Mouse (Mus musculus) heart, embryonic 16.5 days (tissue): ENCODE results near the gene Hjurp. TPM values are rescaled to one million over a fixed set of nuclear protein-coding genes. Genes with fewer than 3 reads are reported as not detected.

Source experiments
- ATAC-seq: fragments of 200-750 bp; cut with Nextera tagmentation; replicated peaks from 2 replicates; pipeline ENCODE4 v1.8.0; 2017; ENCODE audit warnings: moderate number of reproducible peaks; ENCODE audit not compliant: insufficient read depth, low FRiP score; ENCODE audit errors: extremely low read depth
- H3K27ac ChIP-seq: fragments of 300-500 bp; sonication (generic); 2 replicates; pipeline ENCODE4 v1.5.1; 2014; ENCODE audit warnings: mild to moderate bottlenecking, low read length, control low read depth, moderate library complexity
- H3K27me3 ChIP-seq: fragments of 300-500 bp; sonication (generic); 2 replicates; pipeline ENCODE4 v1.6.1; 2014; ENCODE audit warnings: low read length, mixed read lengths; ENCODE audit not compliant: control insufficient read depth, insufficient read depth
- H3K36me3 ChIP-seq: fragments of 300-500 bp; sonication (generic); 2 replicates; pipeline ENCODE4 v1.6.1; 2014; ENCODE audit not compliant: control insufficient read depth, insufficient read depth
- H3K4me1 ChIP-seq: fragments of 300-500 bp; sonication (generic); 2 replicates; pipeline ENCODE4 v1.6.1; 2014; ENCODE audit warnings: low read length, mixed read lengths; ENCODE audit not compliant: control insufficient read depth, insufficient read depth
- H3K4me2 ChIP-seq: fragments of 300-500 bp; sonication (generic); 2 replicates; pipeline ENCODE4 v1.6.1; 2014; ENCODE audit warnings: low read depth, mild to moderate bottlenecking, control low read depth, low read length
- H3K4me3 ChIP-seq: fragments of 300-500 bp; sonication (generic); 2 replicates; pipeline ENCODE4 v1.5.1; 2014; ENCODE audit warnings: mild to moderate bottlenecking, control low read depth, low read length
- H3K9ac ChIP-seq: fragments of 300-500 bp; sonication (generic); 2 replicates; pipeline ENCODE4 v1.6.1; 2014; ENCODE audit warnings: low read length, control low read depth
- H3K9me3 ChIP-seq: fragments of 300-500 bp; sonication (generic); replicated peaks from 2 replicates; pipeline ENCODE4 v1.6.1; 2016; ENCODE audit warnings: low read length; ENCODE audit not compliant: control insufficient read depth
- WGBS: fragments of 180-500 bp; shearing (Covaris S2); extraction: QIAGEN DNeasy Blood & Tissue Kit; methylation state at CpG from one replicate; pipeline ENCODE4 v1.1.7; 2014; 5-methylcytosine and 5-hydroxymethylcytosine counted together
- polyA plus RNA-seq: library from polyadenylated mRNA; unstranded; fragments of >200 nt; fragmentation: Nextera tagmentation; extraction: Ambion mirVana; gene quantifications from 2 replicates; pipeline ENCODE4 v1.2.1, GENCODE M21; 2015

Hjurp gene
- polyA plus RNA-seq, 1 experiment from 2014 or later = 108 TPM

GRCm38 (mm10) chr1:88233421-88234247 lies 43.8 kb downstream of the Hjurp start:
- WGBS = 60% methylated on average over 14 of the region's 14 CpGs
- no peak for ATAC-seq

DNA sequence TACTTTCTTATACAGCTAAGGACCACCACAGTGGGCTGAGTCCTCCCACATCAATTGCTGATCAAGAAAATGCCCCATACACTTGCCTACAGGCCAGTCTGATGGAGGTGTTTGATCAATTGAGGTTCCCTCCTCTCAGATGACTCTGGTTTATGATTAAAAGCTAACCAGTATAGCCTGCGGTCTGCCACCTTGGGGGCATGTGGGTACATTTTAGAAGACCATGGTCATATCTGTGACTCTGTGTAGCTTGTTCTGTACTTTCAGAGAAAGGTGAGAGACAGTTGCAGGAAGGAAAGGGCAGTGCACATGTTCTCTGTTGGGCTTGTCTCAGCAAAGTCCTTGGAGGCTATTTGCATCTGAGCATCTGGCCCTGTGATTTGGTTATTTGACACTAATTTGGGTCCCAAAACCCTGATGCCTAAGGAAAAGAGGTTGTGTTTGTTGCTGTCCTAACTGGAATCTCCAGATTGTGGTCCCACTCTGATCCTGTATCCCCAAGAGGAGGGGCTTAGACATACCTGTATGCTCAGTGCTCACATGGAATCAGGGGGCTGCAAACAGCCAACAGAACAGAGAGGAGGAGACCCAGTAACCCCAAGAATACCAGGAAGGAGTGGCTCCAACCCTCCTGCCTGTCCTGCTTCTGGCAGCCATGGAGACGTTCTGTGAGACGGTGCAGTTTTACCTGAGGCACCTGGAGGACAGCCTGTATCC lies 44.6 kb downstream of the Hjurp start:
- 47% methylated on average over 3 of the region's 3 CpGs for WGBS
- H3K9me3 ChIP-seq = peaks cover 90% of the 10 kb centered on the region
- H3K4me3 ChIP-seq = no peak overlapping the region
- no peaks in the 10 kb centered on the region for H3K4me1 ChIP-seq
- ATAC-seq = no peak
- H3K27ac ChIP-seq = no peak overlapping the region
- no peak overlapping the region for H3K4me2 ChIP-seq
- H3K36me3 ChIP-seq = no peaks in the 10 kb centered on the region
- no peak overlapping the region for H3K9ac ChIP-seq
- H3K27me3 ChIP-seq = no peaks in the 10 kb centered on the region

More at GRCm38 (mm10) chr1:88233421-88234247, 43.8 kb downstream of the Hjurp start:
- no peak overlapping the region for H3K27ac ChIP-seq
- H3K4me2 ChIP-seq = no peak overlapping the region
- H3K4me1 ChIP-seq = no peaks in the 10 kb centered on the region
- no peaks in the 10 kb centered on the region for H3K27me3 ChIP-seq
- H3K9me3 ChIP-seq = peaks cover 90% of the 10 kb centered on the region
- no peak overlapping the region for H3K4me3 ChIP-seq
- no peaks in the 10 kb centered on the region for H3K36me3 ChIP-seq
- no peak overlapping the region for H3K9ac ChIP-seq

- WGBS = 56% methylated on average over 7 of the region's 7 CpGs
- H3K9me3 ChIP-seq = peaks cover 90% of the 10 kb centered on the region
These were observed 45.5 kb downstream of the Hjurp start for GRCm38 (mm10) chr1:88231803-88232499.

GRCm38 (mm10) chr1:88230981-88231802 lies 46.2 kb downstream of the Hjurp start:
- WGBS = 65% methylated on average over 6 of the region's 6 CpGs

More at GRCm38 (mm10) chr1:88231803-88232499, 45.5 kb downstream of the Hjurp start:
- Histone ChIP-seq H3K4me1 (no peaks in the 10 kb centered on the region), H3K27ac (no peak overlapping the region), H3K36me3 (no peaks in the 10 kb centered on the region), H3K4me3 (no peak overlapping the region), H3K27me3 (no peaks in the 10 kb centered on the region), H3K9ac (no peak overlapping the region), H3K4me2 (no peak overlapping the region)
- ATAC-seq = no peak

GRCm38 (mm10) chr1:88230421-88230820 lies 47.0 kb downstream of the Hjurp start:
- ATAC-seq = no peak
- H3K36me3 ChIP-seq = no peaks in the 10 kb centered on the region

More at GRCm38 (mm10) chr1:88230981-88231802, 46.2 kb downstream of the Hjurp start:
- ATAC-seq = no peak
- Histone ChIP-seq H3K4me1 (no peaks in the 10 kb centered on the region), H3K36me3 (no peaks in the 10 kb centered on the region), H3K27ac (no peak overlapping the region), H3K27me3 (no peaks in the 10 kb centered on the region), H3K4me3 (no peak overlapping the region), H3K9me3 (peaks cover 92% of the 10 kb centered on the region), H3K4me2 (no peak overlapping the region), H3K9ac (no peak overlapping the region)

GRCm38 (mm10) chr1:88229986-88230385 lies 47.4 kb downstream of the Hjurp start:
- H3K4me3 ChIP-seq = no peak overlapping the region
- H3K36me3 ChIP-seq = no peaks in the 10 kb centered on the region
- no peak overlapping the region for H3K9ac ChIP-seq
- no peaks in the 10 kb centered on the region for H3K4me1 ChIP-seq
- H3K27ac ChIP-seq = no peak overlapping the region
- no peak for ATAC-seq
- H3K27me3 ChIP-seq = no peaks in the 10 kb centered on the region
- no peak overlapping the region for H3K4me2 ChIP-seq
- WGBS = 76% methylated on average over 5 of the region's 5 CpGs
- H3K9me3 ChIP-seq = peaks cover 95% of the 10 kb centered on the region

More at GRCm38 (mm10) chr1:88230421-88230820, 47.0 kb downstream of the Hjurp start:
- H3K4me1 ChIP-seq = no peaks in the 10 kb centered on the region
- peaks cover 98% of the 10 kb centered on the region for H3K9me3 ChIP-seq
- no peaks in the 10 kb centered on the region for H3K27me3 ChIP-seq
- no peak overlapping the region for H3K4me3 ChIP-seq
- H3K27ac ChIP-seq = no peak overlapping the region
- H3K4me2 ChIP-seq = no peak overlapping the region
- H3K9ac ChIP-seq = no peak overlapping the region
- 70% methylated on average over 7 of the region's 7 CpGs for WGBS

DNA sequence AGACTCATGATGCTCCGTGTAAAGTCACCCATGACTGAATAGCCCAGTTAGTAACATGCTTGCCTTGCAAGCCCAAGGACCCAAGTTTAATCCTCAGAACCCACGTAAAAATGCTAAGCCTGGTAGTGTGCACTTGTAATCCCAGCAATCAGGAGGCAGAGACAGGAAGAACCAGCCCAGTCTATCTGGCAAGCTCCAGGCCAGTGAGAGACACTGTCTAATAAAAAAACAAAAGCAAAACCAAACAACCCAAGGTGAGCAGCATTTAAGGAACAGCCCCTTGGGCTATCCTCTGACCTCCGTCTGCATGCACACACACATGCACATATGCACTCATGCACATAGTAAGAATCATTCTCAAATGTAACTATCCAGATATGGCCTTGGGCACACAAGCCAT lies 47.9 kb downstream of the Hjurp start:
- H3K27me3 ChIP-seq = no peaks in the 10 kb centered on the region
- H3K36me3 ChIP-seq = no peaks in the 10 kb centered on the region
- no peak overlapping the region for H3K4me3 ChIP-seq
- WGBS = 67% methylated on average over 3 of the region's 3 CpGs
- ATAC-seq = no peak
- no peaks in the 10 kb centered on the region for H3K4me1 ChIP-seq
- no peak overlapping the region for H3K4me2 ChIP-seq
- H3K9ac ChIP-seq = no peak overlapping the region
- H3K27ac ChIP-seq = no peak overlapping the region
- H3K9me3 ChIP-seq = peaks cover 92% of the 10 kb centered on the region

DNA sequence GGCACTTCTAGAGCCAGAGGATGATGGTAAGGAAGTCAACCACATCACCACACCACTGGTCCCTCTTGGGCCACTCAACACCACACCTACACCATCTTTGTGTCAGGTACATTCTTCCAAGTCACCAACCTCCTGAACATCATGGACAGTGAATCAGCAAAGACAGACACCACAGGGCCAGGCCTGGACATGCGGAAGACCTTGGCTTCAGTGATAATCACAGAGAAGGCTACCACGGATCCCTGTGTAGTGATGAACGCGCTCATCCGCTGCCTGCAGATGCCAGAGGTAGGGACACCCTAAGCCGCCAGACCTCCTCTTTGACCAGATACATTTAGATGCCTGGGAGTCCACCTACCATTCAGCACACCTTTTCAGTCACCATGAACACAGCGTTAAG lies 49.3 kb downstream of the Hjurp start:
- Histone ChIP-seq H3K4me3 (no peak overlapping the region), H3K4me2 (no peak overlapping the region), H3K9ac (no peak overlapping the region), H3K4me1 (no peaks in the 10 kb centered on the region), H3K27me3 (no peaks in the 10 kb centered on the region), H3K27ac (no peak overlapping the region), H3K9me3 (peaks cover 79% of the 10 kb centered on the region), H3K36me3 (no peaks in the 10 kb centered on the region)
- ATAC-seq = no peak
- WGBS = 65% methylated on average over 7 of the region's 7 CpGs
